Mouse (Mus musculus): ENCODE data around the gene Trp53bp2.

Trp53bp2 gene

GRCm38 (mm10) chr1:182501815-182502405 lies 92.9 kb downstream of the Trp53bp2 start:
- no peak for DNase-seq (ENCODE audit: low spot score)

- no peak for DNase-seq (ENCODE audit: low spot score)
Observed at GRCm38 (mm10) chr1:182502491-182503050, 93.6 kb downstream of the Trp53bp2 start.

GRCm38 (mm10) chr1:182503206-182503900 lies 94.4 kb downstream of the Trp53bp2 start:
- no peak for DNase-seq (ENCODE audit: low spot score)

- DNase-seq (ENCODE audit: low spot score) = peak; percentile 78
Observed at GRCm38 (mm10) chr1:182504223-182504622, 95.3 kb downstream of the Trp53bp2 start.

- DNase-seq (ENCODE audit: low spot score) = no peak
Observed at GRCm38 (mm10) chr1:182505291-182505690, 96.3 kb downstream of the Trp53bp2 start.

GRCm38 (mm10) chr1:182506229-182506986 lies 97.4 kb downstream of the Trp53bp2 start:
- DNase-seq (ENCODE audit: low spot score) = peak; percentile 80

- DNase-seq (ENCODE audit: low spot score) = no peak
Observed at GRCm38 (mm10) chr1:182509110-182509797, 100.3 kb downstream of the Trp53bp2 start.

GRCm38 (mm10) chr1:182511073-182511472 lies 102.1 kb downstream of the Trp53bp2 start:
- DNase-seq (ENCODE audit: low spot score) = no peak

- no peak for DNase-seq (ENCODE audit: low spot score)
Observed at GRCm38 (mm10) chr1:182511778-182512177, 102.8 kb downstream of the Trp53bp2 start.
